Mouse (Mus musculus): Measurements from ENCODE around the gene Hcfc1r1. TPM values are rescaled to one million over a fixed set of nuclear protein-coding genes. Genes with fewer than 3 reads are reported as not detected.

Hcfc1r1 gene
- polyA plus RNA-seq, 1 experiment, result 378 TPM

- WGBS, result under 1% methylated on average over 101 of the region's 101 CpGs
- no peaks in the 10 kb centered on the region for H3K36me3 ChIP-seq (ENCODE audit: control insufficient read depth, insufficient read depth, low read length)
- H3K27ac ChIP-seq (ENCODE audit: insufficient read depth, low read depth, low read length), result no peak overlapping the region
- H3K4me3 ChIP-seq (ENCODE audit: insufficient read depth, low read depth, low read length), result peak overlapping the region; percentile 52
- no peaks in the 10 kb centered on the region for H3K27me3 ChIP-seq (replicated peaks; ENCODE audit: control insufficient read depth, insufficient read depth, low read length)
- H3K4me1 ChIP-seq (ENCODE audit: control insufficient read depth, insufficient read depth, low read length), result no peaks in the 10 kb centered on the region; the same call in 1 of the 2 replicates
- no peak for TF ChIP-seq CTCF (conservative IDR thresholded peaks at IDR 0.05; ENCODE audit: insufficient read depth, insufficient read length, low read depth, low read length)
- no peak for TF ChIP-seq POLR2A (IDR thresholded peaks at IDR 0.05; ENCODE audit: low read depth, low read length)
- DNase-seq, result peak; percentile 63
Measured at GRCm38 (mm10) chr17:23699131-23700077, 26.0 kb downstream of the Hcfc1r1 start.

DNA sequence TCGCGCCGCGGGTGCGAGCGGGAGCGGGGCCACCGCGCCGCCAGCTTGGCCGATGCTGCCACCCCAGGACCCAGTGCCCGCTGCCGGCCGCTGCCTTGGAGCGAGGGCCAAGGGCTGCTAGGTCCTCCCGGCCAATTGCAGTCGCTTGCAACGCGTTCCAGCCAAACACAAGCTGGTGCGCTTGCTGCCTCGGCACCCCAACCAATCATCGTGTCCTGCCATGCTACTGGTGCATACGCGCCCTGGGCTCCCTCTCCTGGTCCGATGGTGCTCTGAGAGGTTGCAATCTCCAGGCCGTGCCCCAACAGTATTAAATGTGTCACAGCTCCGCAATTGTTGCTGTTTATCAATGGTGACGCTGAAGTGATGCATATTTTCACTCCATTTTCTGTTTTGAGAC is 26.7 kb downstream of the Hcfc1r1 start:
- DNase-seq, result peak; percentile 97
- Histone ChIP-seq H3K27ac (ENCODE audit: insufficient read depth, low read depth, low read length) (no peak overlapping the region), H3K4me1 (ENCODE audit: control insufficient read depth, insufficient read depth, low read length) (no peaks in the 10 kb centered on the region; the same call in 1 of the 2 replicates), H3K36me3 (ENCODE audit: control insufficient read depth, insufficient read depth, low read length) (no peaks in the 10 kb centered on the region), H3K4me3 (ENCODE audit: insufficient read depth, low read depth, low read length) (peak overlapping the region; percentile 52), H3K27me3 (replicated peaks; ENCODE audit: control insufficient read depth, insufficient read depth, low read length) (no peaks in the 10 kb centered on the region)
- TF ChIP-seq CTCF (conservative IDR thresholded peaks at IDR 0.05; ENCODE audit: insufficient read depth, insufficient read length, low read depth, low read length) (peak; percentile 86), POLR2A (IDR thresholded peaks at IDR 0.05; ENCODE audit: low read depth, low read length) (no peak)
- under 1% methylated on average over 28 of the region's 28 CpGs for WGBS

DNA sequence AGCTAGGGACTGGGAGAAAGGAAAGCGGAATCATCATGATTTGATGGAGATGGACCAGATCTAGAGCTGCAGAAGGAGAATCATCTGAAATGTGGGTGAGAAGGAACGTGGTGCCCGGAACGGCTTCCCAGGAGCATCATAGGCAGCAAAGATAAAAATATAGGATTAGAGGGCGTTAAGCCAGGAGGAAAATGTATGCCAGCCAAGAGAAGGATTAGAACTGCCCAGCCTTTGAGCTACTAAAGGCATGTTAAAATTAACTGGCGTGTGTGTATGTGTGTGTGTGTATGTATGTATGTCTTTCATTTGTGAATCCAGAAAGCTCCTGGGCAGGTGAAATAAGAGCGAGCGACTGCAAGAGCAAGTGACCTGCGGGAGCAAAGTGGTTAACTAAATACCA is 29.9 kb downstream of the Hcfc1r1 start:
- no peak overlapping the region for H3K4me3 ChIP-seq (ENCODE audit: insufficient read depth, low read depth, low read length)
- H3K27ac ChIP-seq (ENCODE audit: insufficient read depth, low read depth, low read length), result no peak overlapping the region
- WGBS, result 93% methylated on average over 9 of the region's 9 CpGs
- no peak for DNase-seq
- no peaks in the 10 kb centered on the region; the same call in 1 of the 2 replicates for H3K4me1 ChIP-seq (ENCODE audit: control insufficient read depth, insufficient read depth, low read length)
- TF ChIP-seq CTCF (conservative IDR thresholded peaks at IDR 0.05; ENCODE audit: insufficient read depth, insufficient read length, low read depth, low read length), result no peak
- no peak for TF ChIP-seq POLR2A (IDR thresholded peaks at IDR 0.05; ENCODE audit: low read depth, low read length)
- no peaks in the 10 kb centered on the region for H3K36me3 ChIP-seq (ENCODE audit: control insufficient read depth, insufficient read depth, low read length)
- no peaks in the 10 kb centered on the region for H3K27me3 ChIP-seq (replicated peaks; ENCODE audit: control insufficient read depth, insufficient read depth, low read length)

DNA sequence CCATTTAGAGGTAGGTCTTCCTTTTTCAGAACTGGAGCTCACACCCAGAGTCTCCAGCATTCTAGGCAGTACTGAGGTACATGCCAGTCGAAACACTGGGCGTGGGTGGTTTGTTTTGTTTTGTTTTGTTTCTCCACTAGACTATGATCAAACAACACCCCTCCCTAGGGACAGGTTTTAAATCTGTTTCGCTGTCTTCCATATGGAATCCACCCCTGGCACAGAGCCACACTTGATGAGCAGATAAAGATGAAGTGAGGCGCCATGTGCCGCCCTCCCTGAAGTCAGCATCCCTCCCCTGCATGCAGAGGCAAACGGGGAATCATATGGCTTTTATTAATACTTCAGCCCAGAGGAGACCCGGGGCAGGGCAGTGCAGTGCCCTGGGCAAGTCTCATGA is 31.3 kb downstream of the Hcfc1r1 start:
- no peaks in the 10 kb centered on the region for H3K36me3 ChIP-seq (ENCODE audit: control insufficient read depth, insufficient read depth, low read length)
- H3K4me3 ChIP-seq (ENCODE audit: insufficient read depth, low read depth, low read length), result no peak overlapping the region
- no peaks in the 10 kb centered on the region for H3K27me3 ChIP-seq (replicated peaks; ENCODE audit: control insufficient read depth, insufficient read depth, low read length)
- TF ChIP-seq POLR2A (IDR thresholded peaks at IDR 0.05; ENCODE audit: low read depth, low read length), result no peak
- TF ChIP-seq CTCF (conservative IDR thresholded peaks at IDR 0.05; ENCODE audit: insufficient read depth, insufficient read length, low read depth, low read length), result no peak
- H3K27ac ChIP-seq (ENCODE audit: insufficient read depth, low read depth, low read length), result no peak overlapping the region
- no peak for DNase-seq
- 47% methylated on average over 7 of the region's 7 CpGs for WGBS
- no peaks in the 10 kb centered on the region for H3K4me1 ChIP-seq (ENCODE audit: control insufficient read depth, insufficient read depth, low read length)

GRCm38 (mm10) chr17:23705525-23706104 is 32.2 kb downstream of the Hcfc1r1 start:
- WGBS, result 76% methylated on average over 7 of the region's 7 CpGs

GRCm38 (mm10) chr17:23706212-23706611 is 32.8 kb downstream of the Hcfc1r1 start:
- no peaks in the 10 kb centered on the region for H3K36me3 ChIP-seq (ENCODE audit: control insufficient read depth, insufficient read depth, low read length)
- no peak overlapping the region for H3K27ac ChIP-seq (ENCODE audit: insufficient read depth, low read depth, low read length)
- WGBS, result 3% methylated on average over 3 of the region's 3 CpGs
- DNase-seq, result peak; percentile 78
- no peak for TF ChIP-seq POLR2A (IDR thresholded peaks at IDR 0.05; ENCODE audit: low read depth, low read length)
- TF ChIP-seq CTCF (conservative IDR thresholded peaks at IDR 0.05; ENCODE audit: insufficient read depth, insufficient read length, low read depth, low read length), result peak; percentile 91
- no peak overlapping the region for H3K4me3 ChIP-seq (ENCODE audit: insufficient read depth, low read depth, low read length)
- H3K27me3 ChIP-seq (replicated peaks; ENCODE audit: control insufficient read depth, insufficient read depth, low read length), result no peaks in the 10 kb centered on the region
- H3K4me1 ChIP-seq (ENCODE audit: control insufficient read depth, insufficient read depth, low read length), result no peaks in the 10 kb centered on the region

More at GRCm38 (mm10) chr17:23705525-23706104, 32.2 kb downstream of the Hcfc1r1 start:
- H3K27me3 ChIP-seq (replicated peaks; ENCODE audit: control insufficient read depth, insufficient read depth, low read length), result no peaks in the 10 kb centered on the region
- no peak overlapping the region for H3K4me3 ChIP-seq (ENCODE audit: insufficient read depth, low read depth, low read length)
- DNase-seq, result no peak
- TF ChIP-seq POLR2A (IDR thresholded peaks at IDR 0.05; ENCODE audit: low read depth, low read length), result no peak
- TF ChIP-seq CTCF (conservative IDR thresholded peaks at IDR 0.05; ENCODE audit: insufficient read depth, insufficient read length, low read depth, low read length), result no peak
- H3K4me1 ChIP-seq (ENCODE audit: control insufficient read depth, insufficient read depth, low read length), result no peaks in the 10 kb centered on the region
- no peak overlapping the region for H3K27ac ChIP-seq (ENCODE audit: insufficient read depth, low read depth, low read length)
- H3K36me3 ChIP-seq (ENCODE audit: control insufficient read depth, insufficient read depth, low read length), result no peaks in the 10 kb centered on the region

DNA sequence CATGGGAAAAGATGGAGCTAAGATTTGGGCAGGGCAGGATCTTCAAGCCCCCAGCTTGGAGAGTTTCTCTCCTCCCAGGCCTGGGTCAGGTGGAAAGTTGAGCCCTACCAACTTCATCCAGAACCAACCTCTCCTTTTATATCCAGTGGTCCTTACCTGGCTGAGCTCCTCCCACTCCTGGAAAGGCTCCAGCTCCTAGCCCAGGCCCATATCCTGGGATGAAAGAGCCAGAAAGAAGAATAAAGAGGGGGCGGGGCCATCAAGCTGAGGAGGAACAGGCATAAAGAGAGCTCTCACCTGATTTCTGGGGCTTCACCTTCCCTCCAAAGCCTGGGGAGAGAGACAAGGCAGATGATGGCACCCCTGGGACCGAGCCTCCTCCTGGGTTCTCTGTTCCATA is 43.6 kb downstream of the Hcfc1r1 start:
- Histone ChIP-seq H3K36me3 (ENCODE audit: control insufficient read depth, insufficient read depth, low read length) (no peaks in the 10 kb centered on the region), H3K4me1 (ENCODE audit: control insufficient read depth, insufficient read depth, low read length) (no peaks in the 10 kb centered on the region; the same call in 1 of the 2 replicates), H3K4me3 (ENCODE audit: insufficient read depth, low read depth, low read length) (no peak overlapping the region), H3K27me3 (replicated peaks; ENCODE audit: control insufficient read depth, insufficient read depth, low read length) (no peaks in the 10 kb centered on the region), H3K27ac (ENCODE audit: insufficient read depth, low read depth, low read length) (no peak overlapping the region)
- no peak for DNase-seq
- TF ChIP-seq POLR2A (IDR thresholded peaks at IDR 0.05; ENCODE audit: low read depth, low read length), result no peak
- no peak for TF ChIP-seq CTCF (conservative IDR thresholded peaks at IDR 0.05; ENCODE audit: insufficient read depth, insufficient read length, low read depth, low read length)
- WGBS, result 94% methylated on average over 2 of the region's 2 CpGs
